Mouse (Mus musculus): Measurements from ENCODE around the gene Ubr2. TPM values are rescaled to one million over a fixed set of nuclear protein-coding genes. Genes with fewer than 3 reads are reported as not detected.

Ubr2 gene
- polyA plus RNA-seq, 1 experiment = 35.2 TPM

DNA sequence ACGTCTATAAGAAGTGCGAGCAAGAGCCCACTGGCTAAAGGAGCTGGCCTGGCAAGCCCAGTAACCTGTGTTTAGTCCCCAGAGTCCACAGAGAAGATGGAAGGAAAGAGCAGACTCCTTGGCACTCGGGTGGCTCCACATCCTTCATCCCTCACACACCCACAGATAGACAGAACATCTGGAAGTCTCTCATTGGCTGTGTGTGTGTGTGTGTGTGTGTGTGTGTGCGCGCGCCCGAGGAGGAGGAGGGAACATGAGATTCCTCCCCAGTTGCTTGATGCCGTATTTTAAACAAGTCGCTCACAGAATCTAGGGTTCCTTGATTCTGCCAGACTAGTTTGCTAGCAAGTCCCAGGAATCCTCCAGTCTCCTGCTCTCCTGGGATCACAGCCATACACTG is 3.6 kb downstream of the Ubr2 start:
- TF ChIP-seq POLR2A (IDR thresholded peaks at IDR 0.05; ENCODE audit: extremely low read depth, insufficient read depth, low read length) (no peak), CTCF (IDR thresholded peaks at IDR 0.05; ENCODE audit: extremely low read depth, insufficient read depth, low read length) (no peak)
- Histone ChIP-seq H3K4me3 (ENCODE audit: insufficient read depth, low read length) (no peak overlapping the region), H3K27ac (ENCODE audit: insufficient read depth, low read length) (no peak overlapping the region), H3K4me1 (ENCODE audit: control insufficient read depth, insufficient read depth, low read length) (peaks cover 9% of the 10 kb centered on the region; the same call in 1 of the 2 replicates)

DNA sequence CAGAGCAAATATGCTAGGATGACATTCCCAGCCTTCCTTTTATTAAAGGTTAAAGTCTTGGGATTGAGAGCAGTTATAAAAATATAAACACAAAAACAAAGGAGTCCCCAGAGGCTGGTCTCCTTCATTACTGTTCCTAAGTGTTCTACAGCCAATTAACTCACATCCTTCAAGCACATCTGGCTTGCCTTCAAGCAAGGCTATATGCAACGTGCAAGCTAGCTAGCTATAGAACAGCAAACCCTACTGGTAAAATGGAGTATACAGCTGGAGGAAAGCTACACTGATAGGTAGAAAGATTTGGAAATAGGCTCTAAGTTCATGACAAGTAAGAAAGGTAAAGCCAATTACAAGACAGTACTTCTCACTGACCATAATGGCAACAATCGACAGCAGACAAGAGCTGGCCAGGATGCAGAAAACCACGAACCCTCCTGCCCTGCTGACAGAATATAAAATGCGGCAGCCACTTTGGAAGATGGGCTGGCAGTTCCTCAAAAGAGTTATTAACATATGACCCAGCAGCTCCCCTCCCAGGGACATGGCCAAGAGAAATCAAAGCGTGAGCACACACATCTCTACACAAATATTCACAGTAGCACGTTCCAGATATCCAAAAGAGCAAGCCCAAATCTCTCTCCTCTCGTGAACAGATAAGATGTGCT is 4.5 kb downstream of the Ubr2 start:
- Histone ChIP-seq H3K4me3 (ENCODE audit: insufficient read depth, low read length) (no peak overlapping the region), H3K4me1 (ENCODE audit: control insufficient read depth, insufficient read depth, low read length) (peaks cover 9% of the 10 kb centered on the region; the same call in 1 of the 2 replicates), H3K27ac (ENCODE audit: insufficient read depth, low read length) (no peak overlapping the region)
- TF ChIP-seq CTCF (IDR thresholded peaks at IDR 0.05; ENCODE audit: extremely low read depth, insufficient read depth, low read length) (no peak), POLR2A (IDR thresholded peaks at IDR 0.05; ENCODE audit: extremely low read depth, insufficient read depth, low read length) (no peak)

DNA sequence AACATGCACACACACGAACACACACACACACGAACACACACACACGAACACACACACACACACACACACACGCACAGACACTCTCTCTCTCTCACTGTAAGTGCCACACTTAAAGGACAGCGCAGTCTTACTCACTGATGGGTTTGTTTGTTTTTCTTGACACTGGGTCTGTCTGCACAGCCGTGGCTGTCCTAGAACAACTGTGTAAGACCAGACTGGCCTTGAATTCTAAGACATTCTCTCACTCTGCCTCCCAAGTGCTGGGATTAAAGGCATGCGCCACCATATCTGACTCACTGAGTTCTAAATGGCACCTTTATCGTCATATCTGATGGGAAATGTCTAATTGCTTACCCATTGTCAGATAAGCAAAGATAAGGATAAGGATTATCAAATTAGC is 7.1 kb downstream of the Ubr2 start:
- TF ChIP-seq POLR2A (IDR thresholded peaks at IDR 0.05; ENCODE audit: extremely low read depth, insufficient read depth, low read length) = no peak
- no peak for TF ChIP-seq CTCF (IDR thresholded peaks at IDR 0.05; ENCODE audit: extremely low read depth, insufficient read depth, low read length)
- Histone ChIP-seq H3K4me1 (ENCODE audit: control insufficient read depth, insufficient read depth, low read length) (peaks cover 7% of the 10 kb centered on the region; the same call in 1 of the 2 replicates), H3K27ac (ENCODE audit: insufficient read depth, low read length) (no peak overlapping the region), H3K4me3 (ENCODE audit: insufficient read depth, low read length) (no peak overlapping the region)

DNA sequence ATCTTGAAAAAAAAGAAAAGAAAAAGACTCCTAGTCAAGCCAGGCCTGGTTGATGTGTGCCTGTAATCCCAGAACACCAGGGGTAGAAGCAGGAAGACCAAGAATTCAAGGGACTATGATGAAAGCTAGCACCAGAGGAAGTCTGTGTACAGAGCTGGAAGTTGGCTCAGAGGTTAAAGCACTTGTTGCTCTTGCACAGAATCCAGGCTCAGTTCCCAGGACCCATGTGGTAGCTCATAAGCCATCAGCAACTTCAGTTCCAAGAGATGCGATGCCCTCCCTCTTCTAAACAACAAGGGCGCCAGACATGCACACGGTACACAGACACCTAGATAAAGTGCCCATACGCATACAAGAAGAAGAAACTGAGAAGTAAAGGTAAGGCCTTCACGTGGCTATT is 8.0 kb downstream of the Ubr2 start:
- Histone ChIP-seq H3K27ac (ENCODE audit: insufficient read depth, low read length) (no peak overlapping the region), H3K4me1 (ENCODE audit: control insufficient read depth, insufficient read depth, low read length) (peaks cover 5% of the 10 kb centered on the region; the same call in 1 of the 2 replicates)
- TF ChIP-seq POLR2A (IDR thresholded peaks at IDR 0.05; ENCODE audit: extremely low read depth, insufficient read depth, low read length) (no peak), CTCF (IDR thresholded peaks at IDR 0.05; ENCODE audit: extremely low read depth, insufficient read depth, low read length) (no peak)

DNA sequence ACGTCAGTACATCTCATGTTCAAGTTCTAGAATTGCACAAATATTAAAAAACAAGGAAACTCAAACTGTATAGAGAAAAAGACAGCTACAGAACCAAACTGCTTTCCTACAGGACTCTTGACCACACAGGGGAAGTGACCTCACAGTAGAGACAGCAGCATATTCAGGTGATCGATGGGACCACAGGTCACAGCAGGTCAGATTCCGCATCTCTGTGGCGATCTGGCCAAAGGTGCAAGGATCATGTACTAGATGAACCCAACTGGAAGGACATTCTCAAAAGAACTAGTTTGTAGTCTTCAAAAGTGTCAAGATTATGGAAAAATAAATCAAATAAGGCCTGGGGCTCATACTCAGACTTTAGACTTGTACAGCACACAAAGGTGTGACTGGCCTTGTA is 11.5 kb downstream of the Ubr2 start:
- Histone ChIP-seq H3K4me3 (ENCODE audit: insufficient read depth, low read length) (no peak overlapping the region), H3K4me1 (ENCODE audit: control insufficient read depth, insufficient read depth, low read length) (0 out of 2 replicates have a peak, but pooled peaks cover 3% of the 10 kb centered on the region), H3K27ac (ENCODE audit: insufficient read depth, low read length) (no peak overlapping the region)
- TF ChIP-seq POLR2A (IDR thresholded peaks at IDR 0.05; ENCODE audit: extremely low read depth, insufficient read depth, low read length) (no peak), CTCF (IDR thresholded peaks at IDR 0.05; ENCODE audit: extremely low read depth, insufficient read depth, low read length) (no peak)

More for the DNA sequence above, 8.0 kb downstream of the Ubr2 start:
- H3K4me3 ChIP-seq (ENCODE audit: insufficient read depth, low read length) = no peak overlapping the region

DNA sequence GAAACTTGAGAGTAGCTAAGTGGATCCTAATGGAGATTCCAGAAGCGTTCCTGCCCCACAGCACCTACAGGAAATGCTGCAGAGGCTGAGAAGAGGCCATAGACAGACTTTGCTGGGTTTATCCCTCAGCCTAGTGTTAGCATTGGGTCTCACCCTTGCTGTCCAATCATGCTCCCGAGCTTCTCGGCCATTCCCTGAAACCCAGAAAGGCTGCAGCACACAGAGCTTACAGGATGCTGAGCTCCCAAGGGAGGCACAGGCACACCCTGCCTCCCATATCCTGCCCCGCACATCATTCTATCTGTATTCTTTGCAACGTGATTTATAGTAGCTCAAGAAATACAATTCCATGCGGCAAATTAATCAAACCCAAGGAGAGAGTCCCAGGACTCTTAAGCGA is 13.9 kb downstream of the Ubr2 start:
- no peak overlapping the region for H3K4me3 ChIP-seq (ENCODE audit: insufficient read depth, low read length)
- TF ChIP-seq CTCF (IDR thresholded peaks at IDR 0.05; ENCODE audit: extremely low read depth, insufficient read depth, low read length) (no peak), POLR2A (IDR thresholded peaks at IDR 0.05; ENCODE audit: extremely low read depth, insufficient read depth, low read length) (no peak)
- no peak overlapping the region for H3K27ac ChIP-seq (ENCODE audit: insufficient read depth, low read length)

DNA sequence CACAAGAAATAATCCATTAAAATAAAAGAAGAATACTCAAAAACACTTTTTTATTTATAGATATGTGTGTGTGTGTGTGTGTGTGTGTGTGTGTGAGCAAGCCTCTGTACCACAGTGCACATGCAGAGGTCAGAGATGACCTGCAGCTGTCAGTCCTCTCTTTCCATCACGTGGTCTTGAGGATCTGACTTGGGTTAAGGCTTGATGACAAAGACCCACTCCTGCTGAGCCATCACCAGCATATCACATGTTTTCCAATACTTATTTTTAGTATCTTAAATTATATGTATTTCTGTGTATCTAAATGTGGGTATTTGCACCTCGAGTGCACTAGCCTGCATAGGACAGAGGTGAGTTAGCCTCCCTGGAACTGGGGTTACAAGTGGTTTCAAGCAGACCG is 14.7 kb downstream of the Ubr2 start:
- 0 out of 2 replicates have a peak, but pooled peaks cover 2% of the 10 kb centered on the region for H3K4me1 ChIP-seq (ENCODE audit: control insufficient read depth, insufficient read depth, low read length)
- TF ChIP-seq POLR2A (IDR thresholded peaks at IDR 0.05; ENCODE audit: extremely low read depth, insufficient read depth, low read length) (no peak), CTCF (IDR thresholded peaks at IDR 0.05; ENCODE audit: extremely low read depth, insufficient read depth, low read length) (no peak)
- H3K27ac ChIP-seq (ENCODE audit: insufficient read depth, low read length) = no peak overlapping the region
- H3K4me3 ChIP-seq (ENCODE audit: insufficient read depth, low read length) = no peak overlapping the region

More for the DNA sequence above, 13.9 kb downstream of the Ubr2 start:
- 0 out of 2 replicates have a peak, but pooled peaks cover 2% of the 10 kb centered on the region for H3K4me1 ChIP-seq (ENCODE audit: control insufficient read depth, insufficient read depth, low read length)

DNA sequence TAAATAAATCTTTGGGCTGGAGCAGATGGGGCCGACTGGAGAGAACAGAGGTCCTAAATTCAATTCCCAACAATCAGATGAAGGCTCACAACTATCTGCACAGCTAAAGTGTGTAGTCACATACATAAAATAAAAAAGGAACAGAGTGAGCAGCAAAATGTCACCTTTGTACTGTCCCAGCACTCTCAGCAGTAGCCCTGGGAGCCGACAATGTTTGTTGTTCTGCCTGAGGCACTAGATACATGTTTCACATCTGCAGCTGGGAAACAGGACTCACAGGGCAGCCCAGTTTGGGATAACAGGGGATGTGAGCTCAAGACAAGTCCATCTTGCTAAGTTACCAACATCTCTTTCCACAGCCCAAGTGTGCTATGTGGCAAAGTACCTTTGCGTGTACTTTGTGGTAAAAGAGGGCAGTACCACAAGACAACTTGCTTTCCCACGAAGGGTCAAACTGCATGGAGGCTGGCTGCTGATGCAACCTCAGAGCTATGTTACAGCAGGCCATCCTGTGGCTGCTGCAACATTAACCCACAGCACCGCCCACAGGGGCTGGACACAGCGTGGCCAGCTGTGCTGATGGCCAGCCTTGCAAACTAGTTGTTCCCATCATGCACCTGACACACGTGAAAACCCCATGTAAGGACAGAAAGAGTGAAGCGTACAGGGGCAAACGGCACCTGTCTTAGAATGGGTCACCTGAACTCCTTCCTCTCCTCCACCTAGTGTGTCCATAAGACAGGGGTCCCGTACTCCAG is 15.5 kb downstream of the Ubr2 start:
- Histone ChIP-seq H3K4me1 (ENCODE audit: control insufficient read depth, insufficient read depth, low read length) (0 out of 2 replicates have a peak, but pooled peaks cover 2% of the 10 kb centered on the region), H3K4me3 (ENCODE audit: insufficient read depth, low read length) (no peak overlapping the region), H3K27ac (ENCODE audit: insufficient read depth, low read length) (no peak overlapping the region)
- TF ChIP-seq POLR2A (IDR thresholded peaks at IDR 0.05; ENCODE audit: extremely low read depth, insufficient read depth, low read length) = no peak
- TF ChIP-seq CTCF (IDR thresholded peaks at IDR 0.05; ENCODE audit: extremely low read depth, insufficient read depth, low read length) = no peak

DNA sequence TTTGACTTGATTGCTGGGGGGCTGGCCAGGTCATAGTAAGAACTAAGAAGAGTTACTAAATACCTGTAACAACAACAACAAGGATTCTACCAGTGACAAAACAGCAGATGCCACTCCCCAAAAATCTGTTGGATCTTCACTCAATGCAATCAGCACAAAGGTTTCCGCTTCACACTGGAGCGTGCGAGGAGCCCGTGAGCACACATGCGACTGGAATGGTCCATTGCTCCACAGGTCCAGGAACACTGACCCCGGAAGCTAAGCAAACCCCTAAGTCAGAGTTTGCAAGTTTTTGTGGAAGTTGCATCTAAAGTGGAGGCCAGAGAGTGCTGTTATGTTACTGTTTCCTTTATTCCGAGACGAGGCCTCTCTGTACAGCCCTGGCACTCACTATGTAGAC is 16.7 kb downstream of the Ubr2 start:
- TF ChIP-seq CTCF (IDR thresholded peaks at IDR 0.05; ENCODE audit: extremely low read depth, insufficient read depth, low read length) (no peak), POLR2A (IDR thresholded peaks at IDR 0.05; ENCODE audit: extremely low read depth, insufficient read depth, low read length) (no peak)
- H3K4me3 ChIP-seq (ENCODE audit: insufficient read depth, low read length) = no peak overlapping the region
- no peak overlapping the region for H3K27ac ChIP-seq (ENCODE audit: insufficient read depth, low read length)

More for the DNA sequence above, 16.7 kb downstream of the Ubr2 start:
- H3K4me1 ChIP-seq (ENCODE audit: control insufficient read depth, insufficient read depth, low read length) = peaks cover 4% of the 10 kb centered on the region; the same call in 1 of the 2 replicates

Measured in cortical plate, adult 2 months (tissue).